Mouse (Mus musculus) embryo, embryonic 10 days (tissue): ENCODE measurements around the gene A830031A19Rik.

Experiments used
- DNase-seq: peaks from one replicate; pipeline ENCODE4 v3.0.0-alpha.2; 2015; ENCODE audit warnings: low spot score

Gene A830031A19Rik

GRCm38 (mm10) chr11:24074634-24075104 is at the start of gene A830031A19Rik:
Gene A830031A19Rik, minus strand, starts transcription at chr11:24075054.
- no peak for DNase-seq

- no peak for DNase-seq
These were observed 49.1 kb upstream of the A830031A19Rik start for GRCm38 (mm10) chr11:24123991-24124390.

- DNase-seq: no peak
These were observed 48.0 kb upstream of the A830031A19Rik start for GRCm38 (mm10) chr11:24122899-24123298.

GRCm38 (mm10) chr11:24121136-24121535 is 46.3 kb upstream of the A830031A19Rik start:
- DNase-seq: no peak

- no peak for DNase-seq
These were observed 41.9 kb upstream of the A830031A19Rik start for GRCm38 (mm10) chr11:24116582-24117318.

- no peak for DNase-seq
These were observed 41.2 kb upstream of the A830031A19Rik start for GRCm38 (mm10) chr11:24116041-24116440.

- DNase-seq: no peak
These were observed 40.3 kb upstream of the A830031A19Rik start for GRCm38 (mm10) chr11:24115017-24115752.

- DNase-seq: no peak
These were observed 36.9 kb upstream of the A830031A19Rik start for GRCm38 (mm10) chr11:24111720-24112119.

- no peak for DNase-seq
These were observed 35.3 kb upstream of the A830031A19Rik start for GRCm38 (mm10) chr11:24110113-24110512.

GRCm38 (mm10) chr11:24109388-24109787 is 34.5 kb upstream of the A830031A19Rik start:
- DNase-seq: no peak

- DNase-seq: no peak
These were observed 34.1 kb upstream of the A830031A19Rik start for GRCm38 (mm10) chr11:24108974-24109373.

GRCm38 (mm10) chr11:24107414-24107813 is 32.6 kb upstream of the A830031A19Rik start:
- no peak for DNase-seq

GRCm38 (mm10) chr11:24103128-24103742 is 28.4 kb upstream of the A830031A19Rik start:
- no peak for DNase-seq

- no peak for DNase-seq
These were observed 27.5 kb upstream of the A830031A19Rik start for GRCm38 (mm10) chr11:24102372-24102771.

- DNase-seq: no peak
These were observed 26.8 kb upstream of the A830031A19Rik start for GRCm38 (mm10) chr11:24101625-24102024.

- no peak for DNase-seq
These were observed 25.7 kb upstream of the A830031A19Rik start for GRCm38 (mm10) chr11:24100449-24101070.

- no peak for DNase-seq
These were observed 25.0 kb upstream of the A830031A19Rik start for GRCm38 (mm10) chr11:24099886-24100293.

- DNase-seq: no peak
These were observed 24.4 kb upstream of the A830031A19Rik start for GRCm38 (mm10) chr11:24099215-24099614.

GRCm38 (mm10) chr11:24098662-24099061 is 23.8 kb upstream of the A830031A19Rik start:
- DNase-seq: no peak

GRCm38 (mm10) chr11:24098069-24098468 is 23.2 kb upstream of the A830031A19Rik start:
- DNase-seq: no peak

- DNase-seq: no peak
These were observed 22.2 kb upstream of the A830031A19Rik start for GRCm38 (mm10) chr11:24097026-24097425.

GRCm38 (mm10) chr11:24096483-24096882 is 21.6 kb upstream of the A830031A19Rik start:
- DNase-seq: no peak
